Mouse (Mus musculus) megakaryocyte, embryonic 14.5 days (primary cell): ENCODE measurements around the gene Lrmda. TPM values are rescaled to one million over a fixed set of nuclear protein-coding genes. Genes with fewer than 3 reads are reported as not detected.

Experiments used
- H3K27me3 ChIP-seq: replicated peaks from 2 replicates; pipeline ENCODE3; 2012; ENCODE audit warnings: inconsistent platforms
- H3K36me3 ChIP-seq: replicated peaks from 2 replicates; pipeline ENCODE3; 2012; ENCODE audit warnings: low read length, inconsistent platforms, mixed read lengths
- H3K4me1 ChIP-seq: 2 replicates; pipeline ENCODE4 v1.6.1; 2012; ENCODE audit warnings: inconsistent platforms
- H3K4me3 ChIP-seq: replicated peaks from 2 replicates; pipeline ENCODE3; 2012; ENCODE audit warnings: moderate library complexity, mild to moderate bottlenecking, inconsistent platforms
- H3K9me3 ChIP-seq: 2 replicates; pipeline ENCODE4 v1.6.1; 2012; ENCODE audit warnings: inconsistent platforms
- FLI1 ChIP-seq: IDR thresholded peaks from 2 replicates; pipeline ENCODE4 v1.6.1; 2012; ENCODE audit warnings: low read length, inconsistent platforms, mixed read lengths
- GATA1 ChIP-seq: IDR thresholded peaks from 3 replicates; pipeline ENCODE4 v1.6.1; 2012; ENCODE audit warnings: mixed read lengths, low read length, inconsistent platforms, borderline replicate concordance
- polyA plus RNA-seq: library from polyadenylated mRNA; stranded (reverse); fragments of >175 nt; gene quantifications from 2 replicates; pipeline ENCODE4 v1.2.3, GENCODE M21; 2012; ENCODE audit warnings: low replicate concordance; ENCODE audit not compliant: insufficient read depth

Lrmda gene
- polyA plus RNA-seq, 1 experiment = 7.1 TPM

GRCm38 (mm10) chr14:22089331-22089730 lies 69.8 kb downstream of the Lrmda start:
- H3K9me3 ChIP-seq = peaks cover 21% of the 10 kb centered on the region
- peaks cover 10% of the 10 kb centered on the region; the same call in 1 of the 2 replicates for H3K4me1 ChIP-seq
- TF ChIP-seq FLI1 (no peak), GATA1 (no peak)
- H3K36me3 ChIP-seq = peaks cover 10% of the 10 kb centered on the region
- H3K4me3 ChIP-seq = no peak overlapping the region
- H3K27me3 ChIP-seq = no peaks in the 10 kb centered on the region

- Histone ChIP-seq H3K4me1 (peaks cover 10% of the 10 kb centered on the region; the same call in 1 of the 2 replicates), H3K4me3 (no peak overlapping the region), H3K36me3 (peaks cover 10% of the 10 kb centered on the region), H3K9me3 (peaks cover 21% of the 10 kb centered on the region), H3K27me3 (no peaks in the 10 kb centered on the region)
- TF ChIP-seq FLI1 = no peak
- no peak for TF ChIP-seq GATA1
Observed at GRCm38 (mm10) chr14:22089866-22090470, 70.5 kb downstream of the Lrmda start.

- Histone ChIP-seq H3K36me3 (peaks cover 10% of the 10 kb centered on the region), H3K9me3 (peaks cover 21% of the 10 kb centered on the region), H3K27me3 (no peaks in the 10 kb centered on the region), H3K4me3 (no peak overlapping the region), H3K4me1 (peaks cover 3% of the 10 kb centered on the region; the same call in 1 of the 2 replicates)
- TF ChIP-seq GATA1 = no peak
- TF ChIP-seq FLI1 = no peak
Observed at GRCm38 (mm10) chr14:22090778-22091211, 71.3 kb downstream of the Lrmda start.

- no peak for TF ChIP-seq FLI1
- Histone ChIP-seq H3K36me3 (peaks cover 10% of the 10 kb centered on the region), H3K4me1 (no peaks in the 10 kb centered on the region; the same call in 1 of the 2 replicates), H3K9me3 (peaks cover 21% of the 10 kb centered on the region), H3K27me3 (no peaks in the 10 kb centered on the region), H3K4me3 (no peak overlapping the region)
Observed at GRCm38 (mm10) chr14:22091306-22091705, 71.8 kb downstream of the Lrmda start.

GRCm38 (mm10) chr14:22093124-22093523 lies 73.6 kb downstream of the Lrmda start:
- Histone ChIP-seq H3K9me3 (peaks cover 8% of the 10 kb centered on the region), H3K27me3 (no peaks in the 10 kb centered on the region), H3K36me3 (no peaks in the 10 kb centered on the region), H3K4me3 (no peak overlapping the region), H3K4me1 (no peaks in the 10 kb centered on the region; the same call in 1 of the 2 replicates)
- TF ChIP-seq GATA1 (no peak), FLI1 (no peak)

GRCm38 (mm10) chr14:22101961-22102805 lies 82.7 kb downstream of the Lrmda start:
- Histone ChIP-seq H3K4me1 (no peaks in the 10 kb centered on the region), H3K9me3 (peaks cover 15% of the 10 kb centered on the region), H3K36me3 (peaks cover 3% of the 10 kb centered on the region), H3K4me3 (no peak overlapping the region), H3K27me3 (no peaks in the 10 kb centered on the region)
- TF ChIP-seq FLI1 (no peak), GATA1 (no peak)

- no peaks in the 10 kb centered on the region for H3K27me3 ChIP-seq
- H3K4me1 ChIP-seq = no peaks in the 10 kb centered on the region
- H3K9me3 ChIP-seq = no peaks in the 10 kb centered on the region
- TF ChIP-seq FLI1 = no peak
- TF ChIP-seq GATA1 = no peak
- no peaks in the 10 kb centered on the region for H3K36me3 ChIP-seq
- H3K4me3 ChIP-seq = no peak overlapping the region
Observed at GRCm38 (mm10) chr14:22105855-22106254, 86.3 kb downstream of the Lrmda start.

- TF ChIP-seq GATA1 = no peak
- TF ChIP-seq FLI1 = no peak
- Histone ChIP-seq H3K27me3 (no peaks in the 10 kb centered on the region), H3K36me3 (no peaks in the 10 kb centered on the region), H3K4me1 (no peaks in the 10 kb centered on the region), H3K9me3 (no peaks in the 10 kb centered on the region), H3K4me3 (no peak overlapping the region)
Observed at GRCm38 (mm10) chr14:22106777-22107176, 87.3 kb downstream of the Lrmda start.

GRCm38 (mm10) chr14:22109423-22109822 lies 89.9 kb downstream of the Lrmda start:
- Histone ChIP-seq H3K4me3 (no peak overlapping the region), H3K4me1 (no peaks in the 10 kb centered on the region), H3K36me3 (no peaks in the 10 kb centered on the region), H3K27me3 (no peaks in the 10 kb centered on the region), H3K9me3 (no peaks in the 10 kb centered on the region)
- TF ChIP-seq GATA1 (no peak), FLI1 (no peak)

- peaks cover 5% of the 10 kb centered on the region for H3K4me1 ChIP-seq
- H3K36me3 ChIP-seq = no peaks in the 10 kb centered on the region
- TF ChIP-seq GATA1 (no peak), FLI1 (no peak)
- H3K9me3 ChIP-seq = no peaks in the 10 kb centered on the region
- no peak overlapping the region for H3K4me3 ChIP-seq
- no peaks in the 10 kb centered on the region for H3K27me3 ChIP-seq
Observed at GRCm38 (mm10) chr14:22113463-22114361, 94.2 kb downstream of the Lrmda start.
